Mouse (Mus musculus): ENCODE measurements around the gene Msi1. TPM values are rescaled to one million over a fixed set of nuclear protein-coding genes. Genes with fewer than 3 reads are reported as not detected.
"Not testable (repeated sequence)": the region's sequence is repeated elsewhere in the genome, so short reads cannot be mapped to it uniquely, and the experiment has no call there.

The Msi1 gene
- polyA plus RNA-seq, 1 experiment from 2014 or later: 86.3 TPM

GRCm38 (mm10) chr5:115488841-115489698 lies 59.7 kb downstream of the Msi1 start:
- H3K36me3 ChIP-seq (replicated peaks): no peaks in the 10 kb centered on the region
- peak overlapping the region; percentile 100 for H3K27ac ChIP-seq (replicated peaks)
- peak; percentile 77 for DNase-seq (ENCODE audit: low spot score)
- peak overlapping the region; percentile 53 for H3K4me3 ChIP-seq
- H3K9me3 ChIP-seq: no peaks in the 10 kb centered on the region
- H3K4me1 ChIP-seq: peaks cover 41% of the 10 kb centered on the region
- WGBS: under 1% methylated on average over 39 of the region's 39 CpGs
- no peaks in the 10 kb centered on the region for H3K27me3 ChIP-seq (replicated peaks; ENCODE audit: low read depth, poor library complexity, severe bottlenecking)

- WGBS: under 1% methylated on average over 50 of the region's 50 CpGs
- peak overlapping the region; percentile 100 for H3K27ac ChIP-seq (replicated peaks)
- H3K4me1 ChIP-seq: peaks cover 35% of the 10 kb centered on the region
- H3K9me3 ChIP-seq: no peaks in the 10 kb centered on the region
- H3K27me3 ChIP-seq (replicated peaks; ENCODE audit: low read depth, poor library complexity, severe bottlenecking): no peaks in the 10 kb centered on the region
- peak overlapping the region; percentile 53 for H3K4me3 ChIP-seq
- DNase-seq (ENCODE audit: low spot score): peak; percentile 89
- H3K36me3 ChIP-seq (replicated peaks): no peaks in the 10 kb centered on the region
Observed at GRCm38 (mm10) chr5:115489699-115490637, 60.6 kb downstream of the Msi1 start.

GRCm38 (mm10) chr5:115490638-115491000 lies 61.2 kb downstream of the Msi1 start:
- H3K9me3 ChIP-seq: no peaks in the 10 kb centered on the region
- no peaks in the 10 kb centered on the region for H3K27me3 ChIP-seq (replicated peaks; ENCODE audit: low read depth, poor library complexity, severe bottlenecking)
- peaks cover 35% of the 10 kb centered on the region for H3K4me1 ChIP-seq
- WGBS: 12% methylated on average over 8 of the region's 8 CpGs
- H3K27ac ChIP-seq (replicated peaks): no peak overlapping the region
- no peaks in the 10 kb centered on the region for H3K36me3 ChIP-seq (replicated peaks)
- H3K4me3 ChIP-seq: 0 out of 2 replicates have a peak overlapping the region, but pooled peaks have one; percentile 13
- peak; percentile 39 for DNase-seq (ENCODE audit: low spot score)

- Histone ChIP-seq H3K4me3 (no peak overlapping the region), H3K9me3 (no peaks in the 10 kb centered on the region), H3K36me3 (replicated peaks) (no peaks in the 10 kb centered on the region), H3K27me3 (replicated peaks; ENCODE audit: low read depth, poor library complexity, severe bottlenecking) (no peaks in the 10 kb centered on the region), H3K4me1 (peaks cover 35% of the 10 kb centered on the region), H3K27ac (replicated peaks) (no peak overlapping the region)
- 34% methylated on average over 5 of the region's 5 CpGs for WGBS
- DNase-seq (ENCODE audit: low spot score): no peak
Observed at GRCm38 (mm10) chr5:115491076-115491475, 61.7 kb downstream of the Msi1 start.

- H3K36me3 ChIP-seq (replicated peaks): no peaks in the 10 kb centered on the region
- H3K27ac ChIP-seq (replicated peaks): peak overlapping the region; percentile 54
- H3K27me3 ChIP-seq (replicated peaks; ENCODE audit: low read depth, poor library complexity, severe bottlenecking): no peaks in the 10 kb centered on the region
- DNase-seq (ENCODE audit: low spot score): peak; percentile 65
- H3K4me1 ChIP-seq: peaks cover 35% of the 10 kb centered on the region
- H3K4me3 ChIP-seq: peak overlapping the region; percentile 49
- WGBS: 6% methylated on average over 28 of the region's 28 CpGs
- H3K9me3 ChIP-seq: no peaks in the 10 kb centered on the region
Observed at GRCm38 (mm10) chr5:115491771-115492322, 62.4 kb downstream of the Msi1 start.

- Histone ChIP-seq H3K27me3 (replicated peaks; ENCODE audit: low read depth, poor library complexity, severe bottlenecking) (no peaks in the 10 kb centered on the region), H3K27ac (replicated peaks) (no peak overlapping the region), H3K36me3 (replicated peaks) (no peaks in the 10 kb centered on the region), H3K4me1 (peaks cover 35% of the 10 kb centered on the region), H3K9me3 (no peaks in the 10 kb centered on the region), H3K4me3 (no peak overlapping the region)
- DNase-seq (ENCODE audit: low spot score): no peak
- 68% methylated on average over 6 of the region's 6 CpGs for WGBS
Observed at GRCm38 (mm10) chr5:115492711-115493335, 63.4 kb downstream of the Msi1 start.

GRCm38 (mm10) chr5:115493441-115493840 lies 64.0 kb downstream of the Msi1 start:
- Histone ChIP-seq H3K27ac (replicated peaks) (0 out of 2 replicates have a peak overlapping the region, but pooled peaks have one; percentile 51), H3K9me3 (no peaks in the 10 kb centered on the region), H3K36me3 (replicated peaks) (no peaks in the 10 kb centered on the region), H3K4me1 (peaks cover 35% of the 10 kb centered on the region), H3K4me3 (no peak overlapping the region), H3K27me3 (replicated peaks; ENCODE audit: low read depth, poor library complexity, severe bottlenecking) (no peaks in the 10 kb centered on the region)
- 51% methylated on average over 5 of the region's 5 CpGs for WGBS
- no peak for DNase-seq (ENCODE audit: low spot score)

- H3K4me3 ChIP-seq; DNase-seq (ENCODE audit: low spot score); H3K9me3 ChIP-seq; H3K27me3 ChIP-seq (replicated peaks; ENCODE audit: low read depth, poor library complexity, severe bottlenecking); H3K27ac ChIP-seq (replicated peaks); H3K36me3 ChIP-seq (replicated peaks): not testable (repeated sequence)
- 87% methylated on average over 3 of the region's 3 CpGs for WGBS
- H3K4me1 ChIP-seq: peaks cover 28% of the 10 kb centered on the region
Observed at GRCm38 (mm10) chr5:115495618-115496017, 66.2 kb downstream of the Msi1 start.

- H3K9me3 ChIP-seq: no peaks in the 10 kb centered on the region
- no peaks in the 10 kb centered on the region for H3K27me3 ChIP-seq (replicated peaks; ENCODE audit: low read depth, poor library complexity, severe bottlenecking)
- H3K27ac ChIP-seq (replicated peaks): no peak overlapping the region
- no peak overlapping the region for H3K4me3 ChIP-seq
- peaks cover 18% of the 10 kb centered on the region for H3K4me1 ChIP-seq
- DNase-seq (ENCODE audit: low spot score): no peak
- WGBS: 82% methylated on average over 7 of the region's 7 CpGs
- H3K36me3 ChIP-seq (replicated peaks): no peaks in the 10 kb centered on the region
Observed at GRCm38 (mm10) chr5:115497033-115497432, 67.6 kb downstream of the Msi1 start.

- 57% methylated on average over 9 of the region's 9 CpGs for WGBS
- H3K9me3 ChIP-seq: no peaks in the 10 kb centered on the region
- no peak for DNase-seq (ENCODE audit: low spot score)
- H3K36me3 ChIP-seq (replicated peaks): no peaks in the 10 kb centered on the region
- no peak overlapping the region for H3K27ac ChIP-seq (replicated peaks)
- H3K27me3 ChIP-seq (replicated peaks; ENCODE audit: low read depth, poor library complexity, severe bottlenecking): no peaks in the 10 kb centered on the region
- no peak overlapping the region for H3K4me3 ChIP-seq
- H3K4me1 ChIP-seq: peaks cover 10% of the 10 kb centered on the region
Observed at GRCm38 (mm10) chr5:115498307-115499240, 69.2 kb downstream of the Msi1 start.

- WGBS: 88% methylated on average over 12 of the region's 12 CpGs
- H3K27me3 ChIP-seq (replicated peaks; ENCODE audit: low read depth, poor library complexity, severe bottlenecking): no peaks in the 10 kb centered on the region
- no peaks in the 10 kb centered on the region for H3K36me3 ChIP-seq (replicated peaks)
- H3K4me1 ChIP-seq: 0 out of 2 replicates have a peak, but pooled peaks cover 5% of the 10 kb centered on the region
- no peak overlapping the region for H3K27ac ChIP-seq (replicated peaks)
- H3K4me3 ChIP-seq: no peak overlapping the region
- no peaks in the 10 kb centered on the region for H3K9me3 ChIP-seq
- DNase-seq (ENCODE audit: low spot score): no peak
Observed at GRCm38 (mm10) chr5:115500383-115500935, 71.1 kb downstream of the Msi1 start.
